Comparison of ENCODE assay signal across 8 mouse cellular contexts in the genomic region with DNA sequence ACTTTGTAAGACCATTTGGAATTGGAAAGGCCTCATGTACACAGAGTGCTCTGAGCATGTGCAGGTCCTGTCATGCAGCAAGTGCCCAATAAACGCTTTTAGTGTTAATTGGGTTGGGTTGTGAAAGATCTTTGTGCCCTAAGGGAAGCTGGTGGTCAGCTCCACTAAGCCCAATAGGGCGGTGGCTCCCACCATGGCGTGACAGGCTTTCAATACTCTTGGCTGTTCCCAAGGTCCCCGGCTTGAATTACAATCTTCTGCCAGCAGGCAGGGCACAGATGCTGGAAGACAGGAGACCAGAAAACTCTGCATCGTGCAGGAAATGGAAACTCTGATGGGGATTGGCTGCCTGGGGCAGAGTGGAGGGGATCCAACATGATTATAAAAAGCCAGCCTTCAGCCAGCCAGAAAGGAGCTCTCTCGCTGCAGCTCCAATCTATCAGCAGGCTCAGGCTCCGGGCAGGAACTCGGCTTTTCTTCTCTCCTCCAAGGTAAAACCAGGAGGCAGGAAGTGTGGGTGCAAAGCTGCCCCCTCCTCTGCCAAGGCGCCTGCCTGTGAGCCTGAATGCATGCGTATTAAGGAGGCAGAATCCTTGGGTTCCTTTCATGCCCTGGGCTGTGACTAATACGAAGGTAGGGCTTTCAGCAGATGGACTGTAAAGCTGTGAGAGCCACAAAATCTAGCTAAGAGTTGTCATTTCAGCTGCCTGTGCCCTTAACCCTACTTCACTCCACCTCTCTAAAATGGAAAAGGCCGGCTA. TPM values are rescaled to one million over a fixed set of nuclear protein-coding genes. Genes with fewer than 3 reads are reported as not detected.
DNase-seq lines count a peak whose midpoint lies in the region; ATAC-seq lines count a peak whose summit lies in the region.

No protein-coding gene starts in this region.

- ATAC-seq in midbrain, embryonic 11.5 days (ENCODE audit: low FRiP score) = no peak

- 0 out of 2 replicates have a peak, but pooled peaks cover 2% of the 10 kb centered on the region for H3K27me3 ChIP-seq in midbrain, embryonic 11.5 days (ENCODE audit: control insufficient read depth, insufficient read depth, low read length)

- H3K36me3 ChIP-seq in midbrain, embryonic 11.5 days (ENCODE audit: control insufficient read depth, insufficient read depth, low read length) = no peaks in the 10 kb centered on the region

- H3K9ac ChIP-seq in midbrain, embryonic 11.5 days (ENCODE audit: low read length) = no peak overlapping the region

- H3K27ac ChIP-seq in midbrain, embryonic 11.5 days (ENCODE audit: low read depth, low read length) = peak overlapping the region; percentile 44

- peak; percentile 45 for DNase-seq in cerebellum, adult 11-12 months
- DNase-seq in cerebellum, adult 9-10 months = no peak
- DNase-seq in cerebellum, postnatal 36 days = peak; percentile 26 to 35
- peak; percentile 26 for DNase-seq in gastrocnemius, postnatal 10 days
- DNase-seq in kidney, postnatal 10 days = peak; percentile 35
- no peak for DNase-seq in midbrain, embryonic 11.5 days (ENCODE audit: low spot score, missing footprints)
- DNase-seq in spleen, postnatal 36 days (ENCODE audit: low spot score in 2 of 2) = no peak
- DNase-seq in T-cell, adult 2 months (ENCODE audit: low spot score) = no peak

- no peaks in the 10 kb centered on the region for H3K9me3 ChIP-seq in midbrain, embryonic 11.5 days (ENCODE audit: control insufficient read depth, low read length)

- WGBS in midbrain, embryonic 11.5 days = 64% methylated on average over 12 of the region's 12 CpGs

- H3K4me2 ChIP-seq in midbrain, embryonic 11.5 days = 0 out of 2 replicates have a peak overlapping the region, but pooled peaks have one; percentile 6

- peaks cover 4% of the 10 kb centered on the region for H3K4me1 ChIP-seq in midbrain, embryonic 11.5 days (ENCODE audit: control insufficient read depth, insufficient read depth, low read length)

- no peak overlapping the region for H3K4me3 ChIP-seq in midbrain, embryonic 11.5 days (ENCODE audit: low read depth, low read length)

RNA-seq across cellular contexts. Expression of gene Fam76a, which starts 16.0 kb away (rescaled TPM):
- 10 to 100 TPM; 24.6 to 27.4 TPM for total RNA-seq in gastrocnemius, postnatal 10 days (2021)
- 30.1 and 31.7 TPM in 2 replicates for polyA plus RNA-seq in midbrain, embryonic 11.5 days (2014; fragmentation: Nextera tagmentation; extraction: Ambion mirVana)

RNA-seq across cellular contexts. Expression of gene Fgr, which starts 35.5 kb away (rescaled TPM):
- total RNA-seq in gastrocnemius, postnatal 10 days (2021) = under 1 TPM; 0.09 to 0.54 TPM
- polyA plus RNA-seq in midbrain, embryonic 11.5 days (2014; fragmentation: Nextera tagmentation; extraction: Ambion mirVana) = not detected in 2 replicates

RNA-seq across cellular contexts. Expression of gene Stx12, which starts 54.1 kb away (rescaled TPM):
- 10 to 100 TPM; 28.5 to 32.9 TPM for total RNA-seq in gastrocnemius, postnatal 10 days (2021)
- 96.4 and 99.8 TPM in 2 replicates for polyA plus RNA-seq in midbrain, embryonic 11.5 days (2014; fragmentation: Nextera tagmentation; extraction: Ambion mirVana)

Comparison
In these comparisons a context has a peak if more than half of its experiments do, and no peak if none do; other contexts are left out.
1. DNase-seq: peak in cerebellum, adult 11-12 months (single experiment), cerebellum, postnatal 36 days (2 of 2), gastrocnemius, postnatal 10 days (single experiment) and kidney, postnatal 10 days (single experiment); none in cerebellum, adult 9-10 months (single experiment), midbrain, embryonic 11.5 days (single experiment), spleen, postnatal 36 days (0 of 2) and T-cell, adult 2 months (single experiment).